Mouse (Mus musculus): Measurements from ENCODE around the gene Trim31. TPM values are rescaled to one million over a fixed set of nuclear protein-coding genes. Genes with fewer than 3 reads are reported as not detected.
"Not testable (repeated sequence)": the region's sequence is repeated elsewhere in the genome, so short reads cannot be mapped to it uniquely, and the experiment has no call there.

The Trim31 gene
- polyA plus RNA-seq, 1 experiment from 2014 or later, result not detected

DNA sequence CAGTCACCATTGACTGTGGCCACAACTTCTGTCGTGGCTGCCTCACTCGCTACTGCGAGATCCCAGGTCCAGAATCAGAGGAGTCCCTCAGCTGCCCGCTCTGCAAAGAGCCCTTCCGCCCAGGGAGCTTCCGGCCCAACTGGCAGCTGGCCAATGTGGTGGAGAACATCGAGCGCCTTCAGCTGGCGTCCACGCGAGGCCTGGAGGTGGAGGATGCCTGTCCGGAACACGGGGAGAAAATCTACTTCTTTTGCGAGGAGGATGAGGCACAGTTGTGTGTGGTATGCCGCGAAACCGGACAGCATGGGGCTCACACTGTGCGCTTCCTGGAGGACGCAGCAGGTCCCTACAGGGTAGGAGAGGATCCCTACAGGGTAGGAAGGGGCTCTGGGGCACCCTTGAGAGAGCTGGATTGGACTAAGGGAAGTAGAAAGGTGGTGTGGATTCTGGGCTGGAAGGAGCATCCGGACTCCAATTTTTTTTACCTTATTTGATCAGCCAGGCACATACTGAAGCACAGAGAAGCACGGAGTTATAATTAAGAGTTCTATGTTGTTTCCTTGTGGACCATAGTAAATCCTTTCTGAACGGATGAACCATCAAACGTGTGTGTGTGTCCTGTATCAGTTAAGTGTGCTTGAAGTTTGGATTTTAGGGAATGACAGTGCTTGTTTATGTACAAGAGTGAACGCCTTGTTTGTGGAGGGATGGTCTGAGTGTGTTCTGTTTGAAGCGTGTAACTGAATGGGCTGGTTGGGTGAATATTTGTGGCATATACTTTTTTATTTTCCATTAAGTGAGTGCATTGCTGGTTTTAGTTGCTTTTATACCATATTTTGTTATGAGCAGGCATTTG lies 27.7 kb upstream of the Trim31 start:
- no peak for TF ChIP-seq CTCF (IDR thresholded peaks at IDR 0.05; ENCODE audit: low read depth)
- Histone ChIP-seq H3K9ac (ENCODE audit: low read depth, low read length) (no peak overlapping the region), H3K9me3 (replicated peaks; ENCODE audit: low read length) (no peaks in the 10 kb centered on the region), H3K4me3 (replicated peaks; ENCODE audit: low read depth, low read length) (no peak overlapping the region), H3K4me1 (replicated peaks; ENCODE audit: insufficient read depth, low read length) (no peaks in the 10 kb centered on the region), H3K27ac (no peak overlapping the region), H3K36me3 (ENCODE audit: insufficient read depth, low read length) (no peaks in the 10 kb centered on the region), H3K4me2 (ENCODE audit: low read length) (no peak overlapping the region), H3K27me3 (ENCODE audit: insufficient read depth, low read length) (0 out of 2 replicates have a peak, but pooled peaks cover 5% of the 10 kb centered on the region)
- no peak for ATAC-seq (replicated peaks; ENCODE audit: low FRiP score, low read depth)
- DNase-seq (ENCODE audit: low spot score), result no peak
- WGBS, result 74% methylated on average over 25 of the region's 25 CpGs

DNA sequence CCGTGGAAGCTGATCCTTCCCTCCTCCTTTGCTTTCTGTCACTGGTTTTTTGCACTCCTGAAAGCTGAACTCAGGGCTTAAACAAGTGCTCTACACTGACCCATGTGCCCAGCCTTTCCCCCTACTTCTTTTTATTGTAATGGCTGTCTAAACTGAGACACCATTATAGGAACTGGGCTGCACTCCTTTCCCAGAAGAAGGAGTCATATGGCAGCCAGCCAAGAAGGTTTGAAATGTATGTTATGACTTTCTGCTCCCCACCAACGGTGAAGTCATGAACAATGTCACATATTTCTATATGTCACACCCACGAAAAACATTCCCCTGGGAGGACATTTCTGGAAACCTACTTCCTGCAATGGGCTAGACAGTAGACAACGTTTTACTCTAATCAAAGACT lies 23.3 kb upstream of the Trim31 start:
- WGBS, result 44% methylated on average over 4 of the region's 4 CpGs
- no peak for ATAC-seq (replicated peaks; ENCODE audit: low FRiP score, low read depth)
- H3K4me1 ChIP-seq (replicated peaks; ENCODE audit: insufficient read depth, low read length), result no peaks in the 10 kb centered on the region
- no peak overlapping the region for H3K9ac ChIP-seq (ENCODE audit: low read depth, low read length)
- no peak for DNase-seq (ENCODE audit: low spot score)
- no peaks in the 10 kb centered on the region for H3K9me3 ChIP-seq (replicated peaks; ENCODE audit: low read length)
- TF ChIP-seq CTCF (IDR thresholded peaks at IDR 0.05; ENCODE audit: low read depth), result no peak
- no peak overlapping the region for H3K4me2 ChIP-seq (ENCODE audit: low read length)
- H3K27me3 ChIP-seq (ENCODE audit: insufficient read depth, low read length), result no peaks in the 10 kb centered on the region
- H3K36me3 ChIP-seq (ENCODE audit: insufficient read depth, low read length), result no peaks in the 10 kb centered on the region
- no peak overlapping the region for H3K27ac ChIP-seq
- H3K4me3 ChIP-seq (replicated peaks; ENCODE audit: low read depth, low read length), result no peak overlapping the region

GRCm38 (mm10) chr17:36883350-36883749 lies 14.6 kb upstream of the Trim31 start:
- H3K4me1 ChIP-seq (replicated peaks; ENCODE audit: insufficient read depth, low read length), result no peaks in the 10 kb centered on the region
- no peaks in the 10 kb centered on the region for H3K9me3 ChIP-seq (replicated peaks; ENCODE audit: low read length)
- no peak overlapping the region for H3K9ac ChIP-seq (ENCODE audit: low read depth, low read length)
- no peak overlapping the region for H3K4me3 ChIP-seq (replicated peaks; ENCODE audit: low read depth, low read length)
- 73% methylated on average over 2 of the region's 2 CpGs for WGBS
- ATAC-seq (replicated peaks; ENCODE audit: low FRiP score, low read depth) (no peak), DNase-seq (ENCODE audit: low spot score) (no peak)
- no peaks in the 10 kb centered on the region for H3K27me3 ChIP-seq (ENCODE audit: insufficient read depth, low read length)
- H3K27ac ChIP-seq, result no peak overlapping the region
- TF ChIP-seq CTCF (IDR thresholded peaks at IDR 0.05; ENCODE audit: low read depth), result no peak
- no peak overlapping the region for H3K4me2 ChIP-seq (ENCODE audit: low read length)
- no peaks in the 10 kb centered on the region for H3K36me3 ChIP-seq (ENCODE audit: insufficient read depth, low read length)

- no peak for ATAC-seq (replicated peaks; ENCODE audit: low FRiP score, low read depth)
- 89% methylated on average over 12 of the region's 12 CpGs for WGBS
Observed at GRCm38 (mm10) chr17:36885132-36885790, 12.7 kb upstream of the Trim31 start.

DNA sequence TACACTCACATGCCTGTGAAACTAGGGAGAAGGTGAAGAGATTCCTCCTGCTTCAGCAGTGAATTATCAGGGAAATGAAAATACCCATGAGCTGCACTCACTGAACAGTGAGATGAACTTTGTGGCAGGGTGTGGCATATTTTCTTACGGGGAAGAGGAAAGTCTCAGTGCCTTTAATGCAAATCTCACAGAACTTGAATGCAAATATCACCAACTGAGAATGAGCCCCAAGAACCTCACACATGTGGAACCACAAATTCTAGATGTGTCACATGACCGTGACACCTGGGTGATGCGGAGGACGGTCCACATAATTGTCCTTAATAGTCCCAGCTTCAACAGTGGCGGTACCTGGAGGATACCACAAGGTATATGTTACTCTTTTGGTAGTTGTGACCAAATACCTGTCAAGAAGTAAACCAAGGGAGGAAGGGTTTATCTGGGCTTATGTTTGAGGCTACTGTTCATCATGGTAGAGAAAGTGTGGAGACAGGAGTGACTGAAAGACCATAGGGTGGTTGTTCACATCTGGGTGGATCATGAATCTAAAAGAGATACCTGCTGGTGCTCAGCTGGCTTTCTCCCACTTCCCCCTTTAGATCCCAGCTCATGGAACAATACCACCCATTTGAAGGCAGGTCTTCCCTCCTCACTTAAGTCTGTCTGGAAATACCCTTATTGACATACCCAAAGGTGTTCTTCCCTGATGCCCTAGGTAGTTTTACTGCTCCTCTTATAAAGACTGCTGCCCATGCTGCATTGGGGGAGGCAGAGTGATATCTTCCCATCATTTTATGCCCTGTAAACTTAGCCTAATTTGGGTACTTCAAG lies 7.6 kb upstream of the Trim31 start, which contains the start of gene Trim40:
Trim40 (minus strand) TSS at position 51 of the 831 bp plus-strand sequence.
- 82% methylated on average over 5 of the region's 5 CpGs for WGBS
- no peaks in the 10 kb centered on the region for H3K36me3 ChIP-seq (ENCODE audit: insufficient read depth, low read length)
- H3K27ac ChIP-seq, result no peak within 1 kb of the TSS
- TF ChIP-seq CTCF (IDR thresholded peaks at IDR 0.05; ENCODE audit: low read depth), result no peak
- no peak for DNase-seq (ENCODE audit: low spot score)
- no peak within 1 kb of the TSS for H3K4me3 ChIP-seq (replicated peaks; ENCODE audit: low read depth, low read length)
- H3K9me3 ChIP-seq (replicated peaks; ENCODE audit: low read length), result no peaks in the 10 kb centered on the region
- no peaks in the 10 kb centered on the region for H3K27me3 ChIP-seq (ENCODE audit: insufficient read depth, low read length)
- no peaks in the 10 kb centered on the region for H3K4me1 ChIP-seq (replicated peaks; ENCODE audit: insufficient read depth, low read length)
- no peak within 1 kb of the TSS for H3K9ac ChIP-seq (ENCODE audit: low read depth, low read length)
- no peak for ATAC-seq (replicated peaks; ENCODE audit: low FRiP score, low read depth)
- H3K4me2 ChIP-seq (ENCODE audit: low read length), result no peak within 1 kb of the TSS

More at GRCm38 (mm10) chr17:36885132-36885790, 12.7 kb upstream of the Trim31 start:
- Histone ChIP-seq H3K9ac (ENCODE audit: low read depth, low read length) (no peak overlapping the region), H3K4me3 (replicated peaks; ENCODE audit: low read depth, low read length) (no peak overlapping the region), H3K9me3 (replicated peaks; ENCODE audit: low read length) (no peaks in the 10 kb centered on the region), H3K4me1 (replicated peaks; ENCODE audit: insufficient read depth, low read length) (no peaks in the 10 kb centered on the region), H3K27ac (no peak overlapping the region), H3K27me3 (ENCODE audit: insufficient read depth, low read length) (no peaks in the 10 kb centered on the region), H3K36me3 (ENCODE audit: insufficient read depth, low read length) (no peaks in the 10 kb centered on the region), H3K4me2 (ENCODE audit: low read length) (no peak overlapping the region)
- no peak for TF ChIP-seq CTCF (IDR thresholded peaks at IDR 0.05; ENCODE audit: low read depth)
- DNase-seq (ENCODE audit: low spot score), result no peak

DNA sequence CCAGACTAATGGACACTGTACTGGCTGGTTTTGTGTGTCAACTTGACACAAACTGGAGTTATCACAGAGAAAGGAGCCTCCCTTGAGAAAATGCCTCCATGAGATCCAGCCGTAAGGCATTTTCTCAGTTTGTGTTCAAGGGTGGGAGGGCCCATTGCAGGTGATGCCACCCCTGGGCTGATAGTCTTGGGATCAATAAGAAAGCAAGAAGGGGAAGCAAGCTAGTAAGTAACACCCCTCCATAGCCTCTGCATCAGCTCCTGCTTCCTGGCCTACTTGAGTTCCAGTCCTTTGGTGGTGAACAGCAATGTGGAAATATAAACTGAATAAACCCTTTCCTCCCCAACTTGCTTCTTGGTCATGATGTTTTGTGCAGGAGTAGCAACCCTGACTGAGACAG lies 6.4 kb upstream of the Trim31 start:
- H3K36me3 ChIP-seq (ENCODE audit: insufficient read depth, low read length); H3K27ac ChIP-seq; DNase-seq (ENCODE audit: low spot score); H3K9ac ChIP-seq (ENCODE audit: low read depth, low read length); H3K4me3 ChIP-seq (replicated peaks; ENCODE audit: low read depth, low read length); ATAC-seq (replicated peaks; ENCODE audit: low FRiP score, low read depth); H3K4me2 ChIP-seq (ENCODE audit: low read length); H3K9me3 ChIP-seq (replicated peaks; ENCODE audit: low read length); H3K27me3 ChIP-seq (ENCODE audit: insufficient read depth, low read length); H3K4me1 ChIP-seq (replicated peaks; ENCODE audit: insufficient read depth, low read length): not testable (repeated sequence)
- WGBS, result 92% methylated on average over 1 of the region's 1 CpGs

Data from kidney, postnatal 0 days (tissue).